Mouse (Mus musculus): ENCODE results near the gene Ptn.

DNA sequence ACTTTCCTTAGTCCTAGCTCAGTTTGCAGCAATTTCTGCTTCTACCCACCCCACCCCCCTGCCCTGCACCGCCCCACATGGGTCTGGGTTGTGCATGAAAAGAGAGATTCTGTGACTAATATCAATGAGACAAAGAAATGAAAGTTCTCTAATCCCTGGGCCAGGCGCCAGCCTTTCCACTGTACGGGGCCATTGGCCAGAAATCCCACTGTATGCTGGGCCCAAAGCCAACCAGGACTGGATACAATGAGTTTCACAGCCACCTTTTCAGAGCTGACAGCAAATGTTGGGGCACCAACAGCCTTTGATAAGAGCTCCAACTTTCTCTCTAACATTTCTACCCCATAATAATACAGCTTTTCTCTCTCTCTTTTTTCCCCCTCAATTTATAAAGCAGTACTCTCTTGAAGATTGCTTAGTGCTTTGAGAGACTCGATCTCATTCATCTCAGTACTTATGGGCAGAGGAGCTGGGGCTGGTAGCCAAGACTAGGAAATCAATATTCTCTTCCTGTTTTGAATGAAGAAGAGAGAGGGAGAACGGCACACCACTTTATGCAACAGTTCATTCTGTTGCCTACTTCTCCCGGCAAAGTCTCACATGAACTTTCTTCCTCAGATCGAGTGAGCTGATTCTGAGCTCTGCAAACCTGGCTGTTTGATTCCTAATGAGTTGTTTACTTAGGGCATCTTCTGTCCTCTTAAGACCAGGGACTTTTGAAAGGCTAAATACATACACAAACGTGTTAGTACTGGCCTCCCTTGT lies 9.2 kb upstream of the Ptn start:
- no peak for TF ChIP-seq POLR2AphosphoS2 (IDR thresholded peaks at IDR 0.05; ENCODE audit: low read length)
- no peak for TF ChIP-seq CTCF (IDR thresholded peaks at IDR 0.05 in 2 of 3, conservative IDR thresholded peaks at IDR 0.05 in 1 of 3; ENCODE audit: control insufficient read depth in 1 of 3, insufficient read depth in 1 of 3, low read depth in 2 of 3, low read length in 3 of 3, poor library complexity in 1 of 3, severe bottlenecking in 1 of 3)
- no peak for TF ChIP-seq KAT2A (conservative IDR thresholded peaks at IDR 0.05; ENCODE audit: low read depth, low read length)
- no peak for TF ChIP-seq ZKSCAN1 (IDR thresholded peaks at IDR 0.05; ENCODE audit: low read depth, low read length)
- TF ChIP-seq MAZ (IDR thresholded peaks at IDR 0.05; ENCODE audit: low read depth, low read length) = no peak
- TF ChIP-seq GATA1 (IDR thresholded peaks at IDR 0.05; ENCODE audit: low read depth, low read length) = no peak
- no peak for TF ChIP-seq ELF1 (IDR thresholded peaks at IDR 0.05; ENCODE audit: low read depth, low read length)

Data from MEL (cell line).